Mouse (Mus musculus): Measurements from ENCODE around the gene Degs1.

- no peak for TF ChIP-seq CTCF (IDR thresholded peaks at IDR 0.05)
- no peak for TF ChIP-seq POLR2A (IDR thresholded peaks at IDR 0.05; ENCODE audit: insufficient read depth, low read depth, low read length)
- no peak for TF ChIP-seq EP300 (IDR thresholded peaks at IDR 0.05; ENCODE audit: insufficient read depth, low read depth, low read length)
These were observed 33.3 kb downstream of the Degs1 start for GRCm38 (mm10) chr1:182249298-182249697.

Measured in heart, adult 2 months (tissue).